Mouse (Mus musculus) CH12.LX (cell line): ENCODE data around the gene Coro2b. TPM values are rescaled to one million over a fixed set of nuclear protein-coding genes. Genes with fewer than 3 reads are reported as not detected.

Source experiments
- DNase-seq: peaks from one replicate; pipeline ENCODE4 v3.0.0-alpha.2; 2013; ENCODE audit errors: extremely low read depth
- H3K27ac ChIP-seq: 2 replicates; pipeline ENCODE4 v1.5.1; 2012; ENCODE audit warnings: low read depth, mild to moderate bottlenecking, control low read depth, moderate library complexity; ENCODE audit not compliant: insufficient read depth
- H3K27me3 ChIP-seq: replicated peaks from 2 replicates; pipeline ENCODE3; 2012; ENCODE audit warnings: inconsistent platforms
- H3K36me3 ChIP-seq, 2 experiments: replicated peaks in 1 of 2; 2 replicates each; pipeline versions ENCODE3 to v1.6.1; 2012; ENCODE audit warnings: inconsistent platforms in 1 of 2, low read length in 1 of 2, mild to moderate bottlenecking in 1 of 2, mixed read lengths in 1 of 2, moderate library complexity in 1 of 2; ENCODE audit not compliant: control insufficient read depth in 1 of 2, insufficient read depth in 1 of 2
- H3K4me1 ChIP-seq, 2 experiments: 2 replicates each; pipeline ENCODE4 v1.6.1; 2012; ENCODE audit warnings: inconsistent platforms in 1 of 2, moderate library complexity in 1 of 2; ENCODE audit not compliant: insufficient read depth in 2 of 2, control insufficient read depth in 1 of 2
- H3K4me2 ChIP-seq: 2 replicates; pipeline ENCODE4 v1.6.1; 2012; ENCODE audit warnings: low read depth, mild to moderate bottlenecking, control low read depth; ENCODE audit not compliant: poor library complexity, insufficient read depth, severe bottlenecking
- H3K4me3 ChIP-seq, 3 experiments: fragments of 150-350 bp in 1 of 3; sonication (generic) in 1 of 3; replicated peaks in 1 of 3; 2 replicates each; pipeline versions ENCODE3 to v1.5.1; 2011 to 2012; ENCODE audit warnings: low read depth in 2 of 3, low read length in 2 of 3, mild to moderate bottlenecking in 2 of 3, moderate library complexity in 2 of 3, control low read depth in 1 of 3, improper control_type of control experiment in 1 of 3, inconsistent platforms in 1 of 3, mixed read lengths in 1 of 3; ENCODE audit not compliant: poor library complexity in 1 of 3
- H3K79me2 ChIP-seq: replicated peaks from 2 replicates; pipeline ENCODE4 v1.6.1; 2012; ENCODE audit warnings: mild to moderate bottlenecking, moderate library complexity; ENCODE audit not compliant: control insufficient read depth, poor library complexity, insufficient read depth, severe bottlenecking; ENCODE audit errors: extremely low read depth
- H3K9ac ChIP-seq: 2 replicates; pipeline ENCODE4 v1.6.1; 2012; ENCODE audit warnings: low read depth, mild to moderate bottlenecking, control low read depth, moderate library complexity; ENCODE audit not compliant: insufficient read depth
- H3K9me3 ChIP-seq: replicated peaks from 2 replicates; pipeline ENCODE3; 2012; ENCODE audit warnings: low read length, inconsistent platforms, mixed read lengths
- BHLHE40 ChIP-seq: IDR thresholded peaks from 2 replicates; pipeline ENCODE4 v1.6.1; 2011; ENCODE audit warnings: mild to moderate bottlenecking, low read depth, low read length, improper control_type of control experiment
- CHD1 ChIP-seq: IDR thresholded peaks from 2 replicates; pipeline ENCODE4 v1.6.1; 2012; ENCODE audit warnings: low read depth, low read length, improper control_type of control experiment, inconsistent platforms
- CHD2 ChIP-seq: IDR thresholded peaks from 2 replicates; pipeline ENCODE4 v1.6.1; 2011; ENCODE audit warnings: low read length, improper control_type of control experiment
- CTCF ChIP-seq, 2 experiments: IDR thresholded peaks in 1 of 2; conservative IDR thresholded peaks in 1 of 2; 2 replicates each; pipeline ENCODE4 v1.5.1; 2011 to 2012; ENCODE audit warnings: low read depth in 2 of 2, low read length in 2 of 2, improper control_type of control experiment in 1 of 2, inconsistent platforms in 1 of 2, mild to moderate bottlenecking in 1 of 2, moderate library complexity in 1 of 2
- ELF1 ChIP-seq: IDR thresholded peaks from 2 replicates; pipeline ENCODE4 v1.6.1; 2014; ENCODE audit warnings: low read depth, mild to moderate bottlenecking, inconsistent platforms, low read length, improper control_type of control experiment
- EP300 ChIP-seq: IDR thresholded peaks from 2 replicates; pipeline ENCODE4 v1.6.1; 2011; ENCODE audit warnings: low read length, improper control_type of control experiment
- ETS1 ChIP-seq: conservative IDR thresholded peaks from 2 replicates; pipeline ENCODE4 v1.6.1; 2012; ENCODE audit warnings: low read depth, mild to moderate bottlenecking, inconsistent platforms, low read length, improper control_type of control experiment, moderate library complexity
- HCFC1 ChIP-seq: IDR thresholded peaks from 2 replicates; pipeline ENCODE4 v1.6.1; 2012; ENCODE audit warnings: low read depth, mild to moderate bottlenecking, inconsistent platforms, low read length, improper control_type of control experiment
- IRF4 ChIP-seq: IDR thresholded peaks from 2 replicates; pipeline ENCODE4 v1.6.1; 2014; ENCODE audit warnings: low read depth, mild to moderate bottlenecking, inconsistent platforms, low read length, improper control_type of control experiment
- JUND ChIP-seq: conservative IDR thresholded peaks from 2 replicates; pipeline ENCODE4 v1.6.1; 2011; ENCODE audit warnings: low read depth, low read length, improper control_type of control experiment
- KAT2A ChIP-seq: IDR thresholded peaks from 2 replicates; pipeline ENCODE4 v1.6.1; 2012; ENCODE audit warnings: low read length, improper control_type of control experiment, inconsistent platforms; ENCODE audit not compliant: insufficient replicate concordance
- MAFK ChIP-seq: IDR thresholded peaks from 2 replicates; pipeline ENCODE4 v1.6.1; 2011; ENCODE audit warnings: low read length, improper control_type of control experiment; ENCODE audit not compliant: insufficient replicate concordance
- MAX ChIP-seq: IDR thresholded peaks from 2 replicates; pipeline ENCODE4 v1.6.1; 2011; ENCODE audit warnings: low read length, improper control_type of control experiment
- MAZ ChIP-seq: IDR thresholded peaks from 2 replicates; pipeline ENCODE4 v1.6.1; 2012; ENCODE audit warnings: low read depth, mild to moderate bottlenecking, inconsistent platforms, low read length, improper control_type of control experiment, moderate library complexity
- MEF2A ChIP-seq: IDR thresholded peaks from 2 replicates; pipeline ENCODE4 v1.6.1; 2014; ENCODE audit warnings: low read depth, mild to moderate bottlenecking, inconsistent platforms, low read length, improper control_type of control experiment, borderline replicate concordance
- MXI1 ChIP-seq: IDR thresholded peaks from 2 replicates; pipeline ENCODE4 v1.6.1; 2011; ENCODE audit warnings: mild to moderate bottlenecking, low read depth, low read length, improper control_type of control experiment
- MYC ChIP-seq: IDR thresholded peaks from 2 replicates; pipeline ENCODE4 v1.6.1; 2011; ENCODE audit warnings: low read depth, mild to moderate bottlenecking, improper control_type of control experiment, low read length
- NELFE ChIP-seq: IDR thresholded peaks from 2 replicates; pipeline ENCODE4 v1.6.1; 2011; ENCODE audit warnings: low read depth, low read length, improper control_type of control experiment
- NRF1 ChIP-seq: IDR thresholded peaks from 2 replicates; pipeline ENCODE4 v1.6.1; 2014; ENCODE audit warnings: low read depth, mild to moderate bottlenecking, inconsistent platforms, low read length, improper control_type of control experiment, moderate library complexity
- PAX5 ChIP-seq: IDR thresholded peaks from 2 replicates; pipeline ENCODE4 v1.6.1; 2012; ENCODE audit warnings: low read length, inconsistent platforms, mixed read lengths
- POLR2A ChIP-seq: IDR thresholded peaks from 2 replicates; pipeline ENCODE4 v1.6.1; 2011; ENCODE audit warnings: low read depth, mild to moderate bottlenecking, improper control_type of control experiment, low read length
- POLR2AphosphoS2 ChIP-seq: IDR thresholded peaks from 2 replicates; pipeline ENCODE4 v1.6.1; 2011; ENCODE audit warnings: low read depth, low read length, improper control_type of control experiment
- RAD21 ChIP-seq: IDR thresholded peaks from 2 replicates; pipeline ENCODE4 v1.6.1; 2011; ENCODE audit warnings: low read depth, mild to moderate bottlenecking, low read length, improper control_type of control experiment, moderate library complexity
- RCOR1 ChIP-seq: conservative IDR thresholded peaks from 2 replicates; pipeline ENCODE4 v1.6.1; 2012; ENCODE audit warnings: low read depth, mild to moderate bottlenecking, inconsistent platforms, low read length, improper control_type of control experiment
- SIN3A ChIP-seq: IDR thresholded peaks from 2 replicates; pipeline ENCODE4 v1.6.1; 2012; ENCODE audit warnings: low read length, improper control_type of control experiment, inconsistent platforms
- TBP ChIP-seq: conservative IDR thresholded peaks from 2 replicates; pipeline ENCODE4 v1.6.1; 2011; ENCODE audit warnings: low read depth, low read length, improper control_type of control experiment
- TCF12 ChIP-seq: IDR thresholded peaks from 2 replicates; pipeline ENCODE4 v1.6.1; 2014; ENCODE audit warnings: low read depth, mild to moderate bottlenecking, inconsistent platforms, low read length, improper control_type of control experiment
- UBTF ChIP-seq: IDR thresholded peaks from 2 replicates; pipeline ENCODE4 v1.6.1; 2012; ENCODE audit warnings: low read depth, mild to moderate bottlenecking, inconsistent platforms, low read length, improper control_type of control experiment, moderate library complexity
- ZC3H11A ChIP-seq: IDR thresholded peaks from 2 replicates; pipeline ENCODE4 v1.6.1; 2012; ENCODE audit warnings: low read depth, mild to moderate bottlenecking, inconsistent platforms, low read length, improper control_type of control experiment
- ZKSCAN1 ChIP-seq: IDR thresholded peaks from 2 replicates; pipeline ENCODE4 v1.6.1; 2012; ENCODE audit warnings: low read depth, inconsistent platforms, low read length, improper control_type of control experiment, borderline replicate concordance
- dilution Hi-C: fragments of 300-500 bp; cut with MboI; formaldehyde crosslinking; loops from 2 replicates; pipeline ENCODE4 v1.14.3; 2020; ENCODE audit warnings: low sequenced_read_pairs; ENCODE audit not compliant: extremely low pct_unique_long_range_greater_than_20kb, extremely low pct_ligation_motif_present
- in situ Hi-C: fragments of 300-500 bp; cut with MboI; formaldehyde crosslinking; loops from 3 replicates; pipeline ENCODE4 v1.14.3; 2019; ENCODE audit warnings: low sequenced_read_pairs, low pct_ligation_motif_present, low pct_unique_long_range_greater_than_20kb, mixed read lengths
- polyA plus RNA-seq: library from polyadenylated mRNA; unstranded; fragments of >175 nt; gene quantifications from 2 replicates; pipeline ENCODE4 v1.2.1, GENCODE M21; 2012; ENCODE audit warnings: low read depth; ENCODE audit not compliant: insufficient read length
- total RNA-seq, 2 experiments: library from RNA; depleted of rRNA; stranded (reverse); fragments of 300-350 nt in 1 of 2; fragments of >200 nt in 1 of 2; gene quantifications; 2 replicates each; pipeline ENCODE4 v1.2.3; 2012 to 2014

Coro2b gene
- total and polyA plus RNA-seq, 3 experiments, result 0.77 to 3.2 (median 0.85) TPM

DNA sequence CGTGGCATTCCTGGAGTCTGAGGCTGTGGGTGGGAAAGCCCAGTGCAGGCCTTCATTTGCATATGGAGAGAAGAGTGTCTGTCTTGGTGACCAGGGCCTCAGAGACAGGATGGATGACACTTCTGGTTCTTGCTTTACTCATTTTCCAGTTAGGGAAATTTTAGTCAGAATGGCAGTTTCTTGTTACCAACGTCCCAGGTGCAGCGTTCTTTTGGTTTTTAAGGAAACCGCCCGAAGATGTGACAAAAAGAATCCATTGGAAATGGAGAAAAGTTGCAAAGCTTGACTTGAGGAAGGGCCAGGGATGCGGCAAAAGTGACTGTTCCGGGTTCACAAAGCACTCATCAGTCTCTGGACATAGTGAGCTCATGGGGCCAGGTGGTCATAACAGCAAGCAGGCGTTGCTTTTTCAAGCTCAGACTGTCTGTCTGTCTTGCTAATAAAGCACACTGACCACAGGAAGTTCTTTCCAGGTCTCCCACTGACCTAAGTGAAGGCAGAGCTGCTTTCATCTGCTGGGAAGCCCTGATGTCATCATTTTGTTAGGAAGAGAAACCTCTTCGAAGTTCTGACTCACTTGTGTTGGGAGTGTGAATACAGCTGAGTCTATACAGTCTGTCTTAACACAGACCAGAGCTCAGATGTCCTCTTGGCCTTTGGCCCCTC lies 164.2 kb downstream of the Coro2b start (continued):
- TF ChIP-seq MYC, result 0 out of 2 replicates have a peak, but pooled peaks have one; percentile 73
- peak; percentile 83 for TF ChIP-seq BHLHE40
- peak; percentile 91 for TF ChIP-seq IRF4
- no peak for TF ChIP-seq RAD21
- peak; percentile 97 for TF ChIP-seq ETS1
- TF ChIP-seq NRF1, result no peak
- no peak; the same call in 1 of the 2 replicates for TF ChIP-seq CHD1
- no peak for TF ChIP-seq ZKSCAN1
- TF ChIP-seq POLR2A, result peak; percentile 36
- peak; percentile 98 for TF ChIP-seq EP300
- TF ChIP-seq POLR2AphosphoS2, result 0 out of 2 replicates have a peak, but pooled peaks have one; percentile 34
- TF ChIP-seq TBP, result peak; percentile 69; the same call in 1 of the 2 replicates
- no peak for TF ChIP-seq PAX5

DNA sequence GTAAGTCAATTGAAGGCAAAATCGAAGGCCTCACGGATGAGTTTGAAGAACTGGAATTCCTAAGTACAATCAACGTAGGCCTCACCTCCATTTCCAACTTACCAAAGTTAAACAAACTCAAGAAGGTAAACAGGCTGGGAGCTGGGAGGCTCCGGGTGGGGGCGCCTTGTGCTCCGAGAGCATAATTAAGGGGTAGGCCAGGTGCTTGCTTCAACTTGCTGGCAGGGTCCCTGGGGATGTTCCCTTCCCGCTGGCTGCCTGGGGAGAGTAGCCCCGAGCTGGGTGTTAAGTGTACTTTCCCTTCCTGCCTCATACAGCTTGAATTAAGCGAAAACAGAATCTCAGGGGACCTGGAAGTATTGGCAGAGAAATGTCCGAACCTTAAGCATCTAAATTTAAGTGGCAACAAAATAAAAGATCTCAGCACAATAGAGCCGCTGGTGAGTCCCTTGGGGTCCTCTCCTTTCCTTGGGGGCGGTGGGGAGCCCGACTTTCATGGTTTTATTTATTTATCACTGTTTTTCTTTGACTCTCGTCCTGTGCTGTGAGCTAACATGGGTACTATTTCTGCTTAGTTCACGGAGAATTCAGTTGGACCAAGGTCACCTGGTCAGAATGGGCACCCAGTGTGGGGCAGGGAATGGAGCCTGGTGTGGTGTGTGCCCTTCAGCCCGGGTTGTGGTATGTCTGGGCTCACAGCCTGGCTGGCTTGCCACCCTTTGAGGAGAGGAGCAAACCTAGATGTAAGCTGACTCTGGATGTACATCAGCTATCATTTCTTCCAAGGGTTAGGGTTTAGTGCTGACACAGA lies 164.9 kb downstream of the Coro2b start:
- Histone ChIP-seq H3K9me3 (no peaks in the 10 kb centered on the region), H3K79me2 (peaks cover 81% of the 10 kb centered on the region), H3K27me3 (no peaks in the 10 kb centered on the region), H3K4me3 (peak overlapping the region in 2 of 3 experiments; percentile 25 to 48), H3K4me2 (peak overlapping the region; percentile 57), H3K9ac (peak overlapping the region; percentile 46), H3K36me3 (peaks cover 37 to 66% of the 10 kb centered on the region in 2 experiments), H3K4me1 (peaks cover 33 to 92% of the 10 kb centered on the region in 2 experiments), H3K27ac (peak overlapping the region; percentile 100)
- dilution Hi-C loops (no loop called here), in situ Hi-C loops (no loop called here)
- TF ChIP-seq IRF4, result peak; percentile 79
- peak; percentile 75 for TF ChIP-seq MEF2A
- no peak for TF ChIP-seq NRF1
- 0 out of 2 replicates have a peak, but pooled peaks have one; percentile 38 for TF ChIP-seq KAT2A
- peak; percentile 85 for TF ChIP-seq EP300
- TF ChIP-seq MAX, result no peak
- peak; percentile 96 for TF ChIP-seq MAZ
- 0 out of 2 replicates have a peak, but pooled peaks have one; percentile 38 for TF ChIP-seq NELFE
- peak; percentile 67 for TF ChIP-seq CHD2
- peak; percentile 75 for TF ChIP-seq ETS1
- peak; percentile 79; the same call in 1 of the 2 replicates for TF ChIP-seq RCOR1
- peak; percentile 69; the same call in 1 of the 2 replicates for TF ChIP-seq BHLHE40
- TF ChIP-seq HCFC1, result no peak
- TF ChIP-seq MYC, result peak; percentile 38; the same call in 1 of the 2 replicates
- peak; percentile 52; the same call in 1 of the 2 replicates for TF ChIP-seq SIN3A
- no peak; the same call in 1 of the 2 replicates for TF ChIP-seq ELF1
- peak; percentile 55; the same call in 1 of the 2 replicates for TF ChIP-seq MXI1
- TF ChIP-seq RAD21, result peak; percentile 0
- TF ChIP-seq CTCF (conservative IDR thresholded peaks at IDR 0.05 in 1 of 2, IDR thresholded peaks at IDR 0.05 in 1 of 2; ENCODE audit: low read depth in 2 of 2, low read length in 2 of 2), result peak in 1 of 2 experiments; percentile 47; a peak in 2 of 4 replicates
- TF ChIP-seq ZC3H11A, result no peak
- no peak; the same call in 1 of the 2 replicates for TF ChIP-seq POLR2A
- TF ChIP-seq CHD1, result peak; percentile 92
- TF ChIP-seq TCF12, result peak; percentile 88
- TF ChIP-seq UBTF, result peak; percentile 26; the same call in 1 of the 2 replicates
- no peak for TF ChIP-seq MAFK
- TF ChIP-seq JUND, result no peak
- DNase-seq, result peak; percentile 78
